Mouse (Mus musculus) forebrain, embryonic 11.5 days (tissue): ENCODE measurements at regions not wholly inside any gene's neighbourhood (a gene's known extent, or its start where the extent isn't known, plus 50 kb on each side); places are given as distances from the start of the nearest gene placed in this dataset.

Source experiments
- ATAC-seq: fragments of 200-750 bp; cut with Nextera tagmentation; replicated peaks from 2 replicates; pipeline ENCODE4 v1.8.0; 2017; ENCODE audit warnings: moderate TSS enrichment; ENCODE audit not compliant: low FRiP score
- DNase-seq: peaks from one replicate; pipeline ENCODE4 v3.0.0-alpha.2; 2017; ENCODE audit warnings: low spot score
- H3K27ac ChIP-seq: fragments of 300-500 bp; sonication (generic); 2 replicates; pipeline ENCODE4 v1.5.1; 2014; ENCODE audit warnings: low read depth, low read length
- H3K27me3 ChIP-seq: fragments of 300-500 bp; sonication (generic); 2 replicates; pipeline ENCODE4 v1.6.1; 2014; ENCODE audit warnings: mild to moderate bottlenecking, low read length, mixed read lengths; ENCODE audit not compliant: control insufficient read depth, insufficient read depth
- H3K36me3 ChIP-seq: fragments of 300-500 bp; sonication (generic); 2 replicates; pipeline ENCODE4 v1.6.1; 2014; ENCODE audit warnings: mild to moderate bottlenecking, low read length, moderate library complexity, mixed read lengths; ENCODE audit not compliant: control insufficient read depth, insufficient read depth
- H3K4me1 ChIP-seq: fragments of 300-500 bp; sonication (generic); replicated peaks from 2 replicates; pipeline ENCODE4 v1.6.1; 2014; ENCODE audit warnings: low read length, mixed read lengths; ENCODE audit not compliant: control insufficient read depth, insufficient read depth
- H3K4me2 ChIP-seq: fragments of 300-500 bp; sonication (generic); 2 replicates; pipeline ENCODE4 v1.6.1; 2014; ENCODE audit warnings: low read depth, mild to moderate bottlenecking, low read length, moderate library complexity, mixed read lengths; ENCODE audit not compliant: severe bottlenecking
- H3K4me3 ChIP-seq: fragments of 300-500 bp; sonication (generic); 2 replicates; pipeline ENCODE4 v1.5.1; 2014; ENCODE audit warnings: low read depth, low read length
- H3K9ac ChIP-seq: fragments of 300-500 bp; sonication (generic); 2 replicates; pipeline ENCODE4 v1.6.1; 2014; ENCODE audit warnings: low read length
- H3K9me3 ChIP-seq: fragments of 300-500 bp; sonication (generic); 2 replicates; pipeline ENCODE4 v1.6.1; 2016; ENCODE audit warnings: low read length, mixed read lengths; ENCODE audit not compliant: control insufficient read depth
- WGBS: fragments of 180-500 bp; shearing (Covaris S2); extraction: QIAGEN DNeasy Blood & Tissue Kit; methylation state at CpG from one replicate; pipeline ENCODE4 v1.1.7; 2014; 5-methylcytosine and 5-hydroxymethylcytosine counted together

GRCm38 (mm10) chr3:74657170-74657569 is 507.7 kb downstream of the Zbbx start:
- Histone ChIP-seq H3K4me2 (no peak overlapping the region), H3K4me1 (no peaks in the 10 kb centered on the region), H3K4me3 (no peak overlapping the region), H3K9me3 (no peaks in the 10 kb centered on the region), H3K36me3 (no peaks in the 10 kb centered on the region), H3K27ac (no peak overlapping the region), H3K27me3 (no peaks in the 10 kb centered on the region), H3K9ac (no peak overlapping the region)
- no peak for ATAC-seq
- DNase-seq: no peak

GRCm38 (mm10) chr3:74632623-74633022 is 532.2 kb downstream of the Zbbx start:
- DNase-seq: no peak
- peak; percentile 49; the same call in 1 of the 2 replicates for ATAC-seq

GRCm38 (mm10) chr3:74601328-74602007 is 563.4 kb downstream of the Zbbx start:
- Histone ChIP-seq H3K4me2 (no peak overlapping the region), H3K9ac (no peak overlapping the region), H3K27me3 (no peaks in the 10 kb centered on the region), H3K4me1 (no peaks in the 10 kb centered on the region), H3K4me3 (no peak overlapping the region), H3K9me3 (no peaks in the 10 kb centered on the region), H3K36me3 (no peaks in the 10 kb centered on the region), H3K27ac (no peak overlapping the region)
- DNase-seq (no peak), ATAC-seq (no peak)
- WGBS: 92% methylated on average over 1 of the region's 1 CpGs

More at GRCm38 (mm10) chr3:74632623-74633022, 532.2 kb downstream of the Zbbx start:
- Histone ChIP-seq H3K27me3 (no peaks in the 10 kb centered on the region), H3K36me3 (no peaks in the 10 kb centered on the region), H3K27ac (no peak overlapping the region), H3K9me3 (no peaks in the 10 kb centered on the region), H3K4me1 (no peaks in the 10 kb centered on the region), H3K9ac (no peak overlapping the region), H3K4me3 (no peak overlapping the region), H3K4me2 (no peak overlapping the region)

- no peak for DNase-seq
- Histone ChIP-seq H3K27ac (no peak overlapping the region), H3K9ac (no peak overlapping the region), H3K4me3 (no peak overlapping the region), H3K36me3 (no peaks in the 10 kb centered on the region), H3K27me3 (no peaks in the 10 kb centered on the region), H3K9me3 (no peaks in the 10 kb centered on the region), H3K4me1 (no peaks in the 10 kb centered on the region), H3K4me2 (no peak overlapping the region)
- ATAC-seq: no peak
- 78% methylated on average over 3 of the region's 3 CpGs for WGBS
Observed at GRCm38 (mm10) chr3:74588703-74589362, 576.0 kb downstream of the Zbbx start.

- Histone ChIP-seq H3K4me2 (no peak overlapping the region), H3K27me3 (no peaks in the 10 kb centered on the region), H3K9ac (no peak overlapping the region), H3K4me3 (no peak overlapping the region), H3K4me1 (no peaks in the 10 kb centered on the region), H3K9me3 (no peaks in the 10 kb centered on the region), H3K36me3 (no peaks in the 10 kb centered on the region), H3K27ac (no peak overlapping the region)
- no peak for ATAC-seq
- no peak for DNase-seq
Observed at GRCm38 (mm10) chr3:74565176-74565575, 599.7 kb downstream of the Zbbx start.

GRCm38 (mm10) chr3:74534795-74535194 is 630.0 kb downstream of the Zbbx start:
- no peaks in the 10 kb centered on the region for H3K4me1 ChIP-seq
- no peaks in the 10 kb centered on the region for H3K27me3 ChIP-seq
- no peak overlapping the region for H3K9ac ChIP-seq
- H3K36me3 ChIP-seq: no peaks in the 10 kb centered on the region
- DNase-seq (peak; percentile 47), ATAC-seq (no peak)
- WGBS: 83% methylated on average over 4 of the region's 4 CpGs
- H3K4me3 ChIP-seq: no peak overlapping the region
- H3K27ac ChIP-seq: no peak overlapping the region
- H3K9me3 ChIP-seq: no peaks in the 10 kb centered on the region
- H3K4me2 ChIP-seq: no peak overlapping the region

- Histone ChIP-seq H3K9ac (no peak overlapping the region), H3K4me3 (no peak overlapping the region), H3K4me1 (no peaks in the 10 kb centered on the region), H3K4me2 (no peak overlapping the region), H3K27me3 (no peaks in the 10 kb centered on the region), H3K9me3 (no peaks in the 10 kb centered on the region), H3K36me3 (no peaks in the 10 kb centered on the region), H3K27ac (no peak overlapping the region)
- DNase-seq (no peak), ATAC-seq (no peak)
- WGBS: 80% methylated on average over 2 of the region's 2 CpGs
Observed at GRCm38 (mm10) chr3:74534006-74534698, 630.7 kb downstream of the Zbbx start.

- Histone ChIP-seq H3K27me3 (no peaks in the 10 kb centered on the region), H3K4me1 (no peaks in the 10 kb centered on the region), H3K4me2 (no peak overlapping the region), H3K27ac (no peak overlapping the region), H3K9ac (no peak overlapping the region), H3K4me3 (no peak overlapping the region), H3K36me3 (no peaks in the 10 kb centered on the region), H3K9me3 (no peaks in the 10 kb centered on the region)
- DNase-seq (no peak), ATAC-seq (no peak)
- WGBS: 67% methylated on average over 1 of the region's 1 CpGs
Observed at GRCm38 (mm10) chr3:74483741-74484140, 681.1 kb downstream of the Zbbx start.
